Mouse (Mus musculus): ENCODE measurements around the gene Zbtb33.

DNA sequence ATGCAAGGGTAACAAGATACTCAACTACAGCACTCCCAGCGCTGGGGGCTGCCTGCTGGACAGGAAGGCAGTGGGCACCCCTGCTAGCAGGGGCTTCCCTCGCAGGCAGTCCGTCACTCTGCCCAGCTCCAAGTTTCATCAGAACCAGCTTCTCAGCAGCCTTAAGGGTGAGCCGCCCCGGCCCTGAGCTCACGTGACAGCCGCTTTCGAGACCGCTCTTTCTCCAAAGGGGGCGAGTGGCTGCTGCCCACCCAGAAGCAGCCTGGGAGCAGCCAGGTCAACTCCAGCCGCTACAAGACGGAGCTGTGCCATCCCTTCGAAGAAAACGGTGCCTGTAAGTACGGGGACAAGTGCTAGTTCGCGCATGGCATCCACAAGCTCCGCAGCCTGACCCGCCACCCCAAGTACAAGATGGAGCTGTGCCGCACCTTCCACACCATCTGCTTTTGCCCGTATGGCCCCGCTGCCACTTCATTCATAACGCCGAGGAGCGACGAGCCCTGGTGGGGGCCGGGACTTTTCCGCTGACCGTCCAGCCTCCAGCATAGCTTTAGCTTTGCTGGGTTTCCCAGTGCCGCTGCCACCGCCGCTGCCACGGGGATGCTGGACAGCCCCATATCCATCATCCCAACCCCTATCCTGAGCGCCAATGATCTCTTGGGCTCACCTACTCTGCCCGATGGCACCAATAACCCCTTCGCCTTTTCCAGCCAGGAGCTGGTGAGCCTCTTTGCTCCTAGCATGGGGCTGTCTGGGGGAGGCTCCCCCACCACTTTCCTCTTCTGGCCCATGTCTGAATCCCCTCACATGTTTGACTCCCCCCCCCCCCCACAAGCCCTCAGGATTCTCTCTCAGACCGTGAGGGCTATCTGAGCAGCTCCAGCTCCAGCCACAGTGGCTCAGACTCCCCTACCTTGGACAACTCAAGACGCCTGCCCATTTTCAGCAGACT, 8.7 kb upstream of the Zbtb33 start:
- no peak for TF ChIP-seq POLR2A (IDR thresholded peaks at IDR 0.05; ENCODE audit: low read depth, low read length)
- TF ChIP-seq CTCF (IDR thresholded peaks at IDR 0.05; ENCODE audit: extremely low read depth, insufficient read depth, insufficient read length, insufficient replicate concordance): no peak

All from spleen, adult 2 months (tissue).